Mouse (Mus musculus) liver, adult 2 months (tissue): ENCODE data around the gene Cacna1s. TPM values are rescaled to one million over a fixed set of nuclear protein-coding genes. Genes with fewer than 3 reads are reported as not detected.

Source experiments
- DNase-seq: peaks from one replicate; pipeline ENCODE4 v3.0.0-alpha.2; 2011; ENCODE audit warnings: low read depth, low spot score; ENCODE audit errors: extremely low read depth
- H3K27ac ChIP-seq: fragments of 200-500 bp; replicated peaks from 2 replicates; pipeline ENCODE4 v1.5.1; 2012; ENCODE audit warnings: low read depth, mild to moderate bottlenecking, control low read depth, inconsistent platforms, low read length; ENCODE audit not compliant: insufficient read depth
- H3K27me3 ChIP-seq: fragments of 200-500 bp; 2 replicates; pipeline ENCODE4 v1.6.1; 2012; ENCODE audit warnings: mild to moderate bottlenecking, moderate library complexity, low read length, inconsistent platforms; ENCODE audit not compliant: control insufficient read depth, insufficient read depth
- H3K36me3 ChIP-seq: fragments of 200-500 bp; 2 replicates; pipeline ENCODE4 v1.6.1; 2012; ENCODE audit warnings: low read length, inconsistent platforms; ENCODE audit not compliant: control insufficient read depth, insufficient read depth
- H3K4me1 ChIP-seq: fragments of 200-500 bp; 2 replicates; pipeline ENCODE4 v1.6.1; 2011; ENCODE audit warnings: low read length; ENCODE audit not compliant: control insufficient read depth, insufficient read depth
- H3K4me3 ChIP-seq: fragments of 200-500 bp; 2 replicates; pipeline ENCODE4 v1.5.1; 2011; ENCODE audit warnings: low read depth, mild to moderate bottlenecking, control low read depth, low read length, moderate library complexity; ENCODE audit not compliant: insufficient read depth
- H3K79me2 ChIP-seq: fragments of 200-500 bp; 2 replicates; pipeline ENCODE4 v1.6.1; 2012; ENCODE audit warnings: inconsistent platforms, mild to moderate bottlenecking, low read length, moderate library complexity; ENCODE audit not compliant: control insufficient read depth, insufficient read depth
- H3K9ac ChIP-seq: fragments of 200-500 bp; 2 replicates; pipeline ENCODE4 v1.6.1; 2012; ENCODE audit warnings: low read depth, mild to moderate bottlenecking, control low read depth, inconsistent platforms, low read length
- CTCF ChIP-seq: fragments of 200-500 bp; IDR thresholded peaks from 2 replicates; pipeline ENCODE4 v1.5.1; 2011; ENCODE audit warnings: low read depth, low read length, control low read depth
- POLR2A ChIP-seq: fragments of 200-500 bp; IDR thresholded peaks from 2 replicates; pipeline ENCODE4 v1.6.1; 2011; ENCODE audit warnings: low read length, control low read depth; ENCODE audit not compliant: insufficient read depth; ENCODE audit errors: extremely low read depth
- WGBS: fragments of 180-500 bp; shearing (Covaris S2); methylation state at CpG from one replicate; pipeline ENCODE4 v1.1.7; 2018; 5-methylcytosine and 5-hydroxymethylcytosine counted together
- polyA plus RNA-seq: library from polyadenylated mRNA; depleted of rRNA; stranded (reverse); fragments of >200 nt; gene quantifications from 2 replicates; pipeline ENCODE4 v1.2.3, GENCODE M21; 2012
- total RNA-seq: library from RNA; depleted of rRNA; stranded (reverse); fragments of >200 nt; gene quantifications from 2 replicates; pipeline ENCODE4 v1.2.3, GENCODE M21; 2014

Cacna1s gene
- total and polyA plus RNA-seq, 2 experiments = 0.65 TPM; not detected in 1

- no peaks in the 10 kb centered on the region for H3K36me3 ChIP-seq
- H3K79me2 ChIP-seq = no peaks in the 10 kb centered on the region
- peak overlapping the region; percentile 16 for H3K27ac ChIP-seq
- TF ChIP-seq CTCF (no peak), POLR2A (no peak)
- peaks cover 10% of the 10 kb centered on the region for H3K4me1 ChIP-seq
- no peak overlapping the region for H3K9ac ChIP-seq
- 11% methylated on average over 4 of the region's 4 CpGs for WGBS
- H3K4me3 ChIP-seq = no peak overlapping the region
- H3K27me3 ChIP-seq = no peaks in the 10 kb centered on the region
- DNase-seq = peak; percentile 20
Observed at GRCm38 (mm10) chr1:136137575-136137974, 85.0 kb downstream of the Cacna1s start.

- DNase-seq = no peak
- H3K9ac ChIP-seq = no peak overlapping the region
- H3K4me3 ChIP-seq = no peak overlapping the region
- H3K27me3 ChIP-seq = no peaks in the 10 kb centered on the region
- H3K36me3 ChIP-seq = no peaks in the 10 kb centered on the region
- no peak for TF ChIP-seq POLR2A
- TF ChIP-seq CTCF = no peak
- H3K79me2 ChIP-seq = no peaks in the 10 kb centered on the region
- peaks cover 10% of the 10 kb centered on the region for H3K4me1 ChIP-seq
- 67% methylated on average over 10 of the region's 10 CpGs for WGBS
- H3K27ac ChIP-seq = peak overlapping the region; percentile 29; the same call in 1 of the 2 replicates
Observed at GRCm38 (mm10) chr1:136138191-136138830, 85.8 kb downstream of the Cacna1s start.

- no peaks in the 10 kb centered on the region for H3K27me3 ChIP-seq
- H3K4me1 ChIP-seq = peaks cover 10% of the 10 kb centered on the region
- peak; percentile 94 for DNase-seq
Observed at GRCm38 (mm10) chr1:136139990-136140640, 87.6 kb downstream of the Cacna1s start.

GRCm38 (mm10) chr1:136141176-136141950 lies 88.8 kb downstream of the Cacna1s start:
- TF ChIP-seq CTCF = no peak
- no peak for TF ChIP-seq POLR2A
- H3K27ac ChIP-seq = peak overlapping the region; percentile 39
- H3K4me1 ChIP-seq = peaks cover 10% of the 10 kb centered on the region
- H3K4me3 ChIP-seq = no peak overlapping the region
- no peak overlapping the region for H3K9ac ChIP-seq
- no peaks in the 10 kb centered on the region for H3K36me3 ChIP-seq
- H3K27me3 ChIP-seq = no peaks in the 10 kb centered on the region
- WGBS = 93% methylated on average over 11 of the region's 11 CpGs
- DNase-seq = peak; percentile 39
- H3K79me2 ChIP-seq = no peaks in the 10 kb centered on the region

More at GRCm38 (mm10) chr1:136139990-136140640, 87.6 kb downstream of the Cacna1s start:
- 1% methylated on average over 32 of the region's 32 CpGs for WGBS
- peak overlapping the region; percentile 83 for H3K9ac ChIP-seq
- peak overlapping the region; percentile 63 for H3K4me3 ChIP-seq
- H3K79me2 ChIP-seq = no peaks in the 10 kb centered on the region
- H3K36me3 ChIP-seq = no peaks in the 10 kb centered on the region
- TF ChIP-seq POLR2A (peak; percentile 80), CTCF (no peak)
- peak overlapping the region; percentile 92 for H3K27ac ChIP-seq

- no peak overlapping the region for H3K9ac ChIP-seq
- H3K27me3 ChIP-seq = no peaks in the 10 kb centered on the region
- WGBS = 78% methylated on average over 6 of the region's 6 CpGs
- TF ChIP-seq CTCF (no peak), POLR2A (no peak)
- no peaks in the 10 kb centered on the region for H3K79me2 ChIP-seq
- H3K4me1 ChIP-seq = peaks cover 4% of the 10 kb centered on the region
- no peaks in the 10 kb centered on the region for H3K36me3 ChIP-seq
- peak overlapping the region; percentile 39 for H3K27ac ChIP-seq
- DNase-seq = peak; percentile 28
- H3K4me3 ChIP-seq = no peak overlapping the region
Observed at GRCm38 (mm10) chr1:136142336-136142735, 89.8 kb downstream of the Cacna1s start.
